Mouse (Mus musculus): Measurements from ENCODE around the gene Gnat1. TPM values are rescaled to one million over a fixed set of nuclear protein-coding genes. Genes with fewer than 3 reads are reported as not detected.

The Gnat1 gene
- 1 to 10 TPM in 1 of 2 experiments, under 1 TPM in 1; 0.30 to 1.1 TPM for total RNA-seq (2021)

DNA sequence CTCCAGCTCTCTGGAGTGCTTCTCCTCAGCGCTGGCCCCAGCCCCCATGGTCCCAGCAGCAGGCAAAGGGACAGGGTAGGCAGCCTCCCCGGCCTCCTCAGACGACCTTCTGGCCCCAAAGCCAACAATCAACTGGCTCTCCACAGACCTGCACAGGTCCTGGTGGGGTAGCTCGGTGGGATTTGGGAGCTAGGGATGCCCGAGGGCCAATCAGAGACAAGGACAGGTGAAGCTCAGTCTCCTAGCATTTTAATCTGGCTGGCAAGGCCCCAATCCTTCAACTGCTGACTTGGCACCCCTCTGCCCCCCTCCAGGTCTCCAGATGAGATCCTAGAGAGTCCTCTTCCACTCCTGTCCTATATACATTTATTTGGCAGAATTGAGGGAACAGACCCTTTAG, at the start of gene Gnat1:
Gene Gnat1 (minus strand): TSS at position 212 of the 400 bp plus-strand sequence.
- intact Hi-C loops (cut with DNase I) = loop anchor here (5.0 kb wide), 2 partner anchors 37 to 77 kb away; no protein-coding TSS in a partner anchor
- no peak for DNase-seq

DNA sequence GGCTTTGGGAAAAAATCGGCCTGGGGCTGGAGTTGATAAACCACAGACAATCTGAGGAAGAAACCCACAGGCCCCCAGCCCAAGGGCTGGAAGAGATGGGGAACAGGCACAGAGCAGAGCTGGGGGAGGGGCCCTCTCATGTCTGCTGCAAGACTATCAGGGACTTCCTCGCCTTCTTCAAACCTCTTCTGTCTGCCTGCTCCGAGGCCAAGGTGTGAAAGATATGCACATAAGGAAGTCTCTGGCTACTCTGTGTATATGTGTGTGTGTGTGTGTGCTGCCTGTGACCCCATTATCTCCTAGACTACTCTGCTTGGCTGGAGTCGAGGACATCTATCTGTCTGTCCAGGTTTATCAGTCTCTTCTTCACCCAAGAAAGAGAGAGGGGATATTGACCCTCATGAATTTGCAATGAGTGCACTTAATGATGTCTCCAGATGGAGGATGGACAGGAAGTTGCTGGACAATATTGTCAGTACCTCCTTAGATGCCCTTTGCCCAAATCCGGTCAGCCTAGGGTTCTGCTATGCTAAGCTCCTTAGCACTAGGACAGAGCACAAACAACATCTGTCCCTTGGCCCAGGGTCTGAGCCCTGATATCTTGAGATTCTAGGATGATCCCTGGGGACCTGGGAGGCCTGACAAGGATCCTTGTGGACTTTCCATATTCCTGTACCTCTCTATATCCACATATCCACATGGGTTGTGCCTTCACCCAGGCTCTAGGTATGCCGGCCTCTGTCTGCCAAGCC, 49.6 kb upstream of the Gnat1 start:
- no peak for DNase-seq
- intact Hi-C loops (cut with DNase I) = no loop called here

GRCm38 (mm10) chr9:107727041-107727440, 47.5 kb upstream of the Gnat1 start:
- intact Hi-C loops (cut with DNase I) = no loop called here
- DNase-seq = no peak

- intact Hi-C loops (cut with DNase I) = no loop called here
- no peak for DNase-seq
These were observed 45.3 kb upstream of the Gnat1 start for GRCm38 (mm10) chr9:107724796-107725195.

GRCm38 (mm10) chr9:107723794-107724531, 44.5 kb upstream of the Gnat1 start:
- intact Hi-C loops (cut with DNase I) = no loop called here

GRCm38 (mm10) chr9:107723292-107723691, 43.8 kb upstream of the Gnat1 start:
- intact Hi-C loops (cut with DNase I) = no loop called here
- DNase-seq = no peak

More at GRCm38 (mm10) chr9:107723794-107724531, 44.5 kb upstream of the Gnat1 start:
- peak; percentile 68 for DNase-seq

GRCm38 (mm10) chr9:107718781-107719540, 39.4 kb upstream of the Gnat1 start:
- DNase-seq = no peak
- intact Hi-C loops (cut with DNase I) = no loop called here

DNA sequence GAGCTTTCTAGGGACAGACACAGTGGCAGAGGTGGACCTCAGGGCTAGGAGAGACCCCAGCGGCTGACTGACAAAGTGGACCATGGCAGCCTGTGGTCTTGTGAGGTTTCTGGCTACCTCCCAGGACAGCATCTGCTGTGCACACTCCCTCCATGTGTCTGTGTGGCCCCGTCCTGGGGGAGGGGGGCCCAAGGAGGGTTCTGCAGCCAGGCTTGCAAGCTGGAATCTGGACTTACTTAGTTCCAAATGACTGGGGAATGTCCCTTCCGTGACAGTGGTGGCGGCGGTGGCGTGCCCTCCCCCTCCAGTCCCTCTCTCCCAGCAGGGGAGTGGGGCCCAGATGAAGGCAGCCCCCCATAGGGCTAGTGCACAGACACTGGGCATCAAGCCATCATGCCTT, 37.4 kb upstream of the Gnat1 start:
- DNase-seq = peak; percentile 83
- intact Hi-C loops (cut with DNase I) = no loop called here

- intact Hi-C loops (cut with DNase I) = no loop called here
- DNase-seq = no peak
These were observed 36.1 kb upstream of the Gnat1 start for GRCm38 (mm10) chr9:107715632-107716031.

DNA sequence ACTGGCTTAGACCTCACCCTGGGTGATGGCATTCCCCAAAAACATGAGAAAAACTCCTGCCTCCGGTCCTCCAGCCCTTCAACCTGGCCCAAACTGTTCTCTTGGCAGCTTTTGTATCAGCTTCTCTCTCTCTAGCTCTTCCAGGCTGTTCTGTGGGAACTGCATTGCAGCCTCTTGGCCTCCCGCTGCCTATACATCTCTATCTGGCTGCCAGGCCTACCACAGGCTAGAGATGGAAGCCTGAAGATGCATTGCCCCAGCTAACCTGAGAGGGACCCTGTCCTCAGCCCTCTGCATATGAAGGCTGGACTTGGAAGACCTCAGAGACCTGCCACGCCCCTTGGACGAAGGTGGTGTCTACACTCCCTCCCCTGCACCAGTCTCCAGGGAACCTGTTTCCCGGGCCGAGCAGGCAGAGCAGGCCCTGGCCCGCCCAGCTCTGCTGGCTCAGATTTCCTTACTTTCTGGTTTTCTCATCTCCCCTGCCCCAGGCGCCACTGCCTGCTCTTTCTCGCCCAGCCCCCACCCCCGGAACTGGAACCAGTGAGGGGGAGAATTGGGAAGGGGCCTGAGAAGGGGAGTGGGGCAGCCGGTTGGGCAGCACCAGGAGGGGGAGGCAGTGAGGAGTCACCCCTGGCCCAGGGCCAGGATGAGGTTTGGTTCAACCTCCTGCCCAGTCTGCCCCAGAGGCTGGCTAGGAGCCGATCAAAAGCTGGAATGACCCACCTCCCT, 34.9 kb upstream of the Gnat1 start:
- peak; percentile 82 for DNase-seq
- intact Hi-C loops (cut with DNase I) = no loop called here

DNA sequence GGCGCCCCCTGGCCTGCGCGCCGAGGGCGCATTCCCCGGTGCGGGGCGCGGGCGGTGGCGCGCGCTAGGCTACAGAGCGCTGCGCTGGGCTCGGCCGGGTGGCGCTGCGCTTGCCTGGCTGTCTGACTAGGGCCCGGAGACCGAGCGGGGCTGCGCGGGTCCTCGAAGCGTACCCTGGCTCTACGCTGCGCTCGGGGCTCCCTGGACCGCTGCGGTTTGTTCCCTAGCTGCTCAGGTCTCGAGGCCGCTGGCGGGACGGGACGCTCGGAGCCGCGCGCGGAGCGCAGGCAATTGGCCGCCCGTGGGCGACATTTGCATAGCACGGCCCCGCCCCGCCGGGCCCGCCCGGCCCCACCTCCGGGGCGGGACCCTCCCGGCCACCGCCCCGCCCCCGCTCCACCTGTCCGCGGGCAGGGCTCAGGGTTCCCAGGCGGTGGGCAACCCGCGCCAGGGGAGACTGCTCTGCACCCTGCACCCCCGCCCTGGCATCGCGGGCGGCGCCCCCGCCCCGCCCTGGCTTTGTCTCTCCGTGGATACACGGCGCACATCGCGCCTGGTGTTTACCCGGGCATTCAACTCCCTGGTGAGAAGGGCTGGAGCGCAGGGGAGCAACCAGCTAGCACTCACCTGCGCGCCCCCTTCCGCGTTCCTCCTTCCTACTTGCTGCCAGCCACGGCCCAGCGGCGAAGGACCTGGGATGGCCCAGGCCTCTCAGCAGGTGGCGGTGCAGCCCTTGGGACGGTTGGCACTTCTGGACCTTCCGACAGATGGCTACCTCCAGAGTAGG, 30.4 kb upstream of the Gnat1 start, which contains the start of gene Sema3f:
Gene Sema3f (minus strand): TSS at position 779 of the 787 bp plus-strand sequence.
- DNase-seq = peak; percentile 57
- intact Hi-C loops (cut with DNase I) = no loop called here

DNA sequence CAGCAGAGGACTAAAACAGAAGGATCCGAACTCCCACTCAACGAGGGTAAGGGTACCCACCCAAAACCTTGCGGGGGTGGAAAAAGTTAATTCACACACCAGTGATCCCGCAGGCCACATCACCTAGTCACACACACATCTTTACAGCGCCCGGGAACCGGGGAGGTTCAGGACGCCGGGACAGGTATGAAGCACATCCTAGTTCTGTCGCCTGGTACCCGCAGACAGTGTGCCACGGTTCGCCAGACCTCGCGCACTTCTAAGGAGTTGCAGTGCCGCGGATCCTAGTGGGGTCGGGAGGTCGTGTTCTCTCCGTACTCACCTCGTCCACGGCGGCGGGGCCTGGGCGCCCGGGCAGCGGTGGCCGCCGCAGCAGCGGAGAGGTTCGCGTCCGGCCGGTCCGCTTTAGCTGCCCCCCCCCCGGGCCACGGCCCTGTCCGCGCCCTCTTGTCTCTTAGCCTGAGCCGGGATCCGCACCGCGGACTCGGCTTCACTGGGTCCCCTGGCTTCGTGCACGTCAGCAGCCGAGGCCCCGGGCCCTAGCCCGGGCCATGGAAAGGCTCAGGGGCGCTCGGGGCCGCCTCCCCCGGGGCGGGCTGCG, 29.7 kb upstream of the Gnat1 start:
- DNase-seq = no peak
- intact Hi-C loops (cut with DNase I) = no loop called here

DNA sequence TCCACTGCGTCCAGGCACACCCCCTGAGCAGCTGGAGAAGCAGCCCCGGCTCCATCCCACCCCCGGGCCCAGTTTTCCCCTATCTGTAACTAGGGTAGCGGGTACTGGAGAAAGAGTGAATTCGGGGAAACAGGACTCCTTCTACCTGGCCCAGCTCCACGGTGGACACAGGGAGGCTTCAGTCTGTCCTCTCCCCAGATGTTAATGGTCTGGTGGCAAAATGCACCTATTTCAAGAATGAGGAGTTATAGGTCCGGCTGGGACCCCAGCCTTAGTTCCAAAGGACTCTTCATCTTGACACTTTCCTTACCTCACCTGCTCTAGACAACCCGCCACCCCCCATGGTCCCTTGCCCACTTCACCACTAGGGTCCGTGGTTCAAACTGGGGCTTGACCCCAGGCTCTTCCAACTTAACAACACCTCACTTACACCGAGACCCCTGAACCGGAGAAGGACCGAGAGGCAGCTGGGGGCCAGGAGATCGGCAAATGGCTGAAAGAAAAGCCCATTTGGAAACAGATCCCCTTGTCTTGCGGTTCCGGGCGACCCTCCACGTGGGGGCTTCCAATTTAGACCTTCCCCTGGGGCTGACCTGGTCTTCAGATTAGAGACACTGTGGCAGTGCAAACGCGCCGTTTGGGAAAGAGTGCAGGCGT, 29.1 kb upstream of the Gnat1 start:
- no peak for DNase-seq
- intact Hi-C loops (cut with DNase I) = no loop called here

GRCm38 (mm10) chr9:107707701-107708438, 28.4 kb upstream of the Gnat1 start:
- intact Hi-C loops (cut with DNase I) = no loop called here
- DNase-seq = no peak

DNA sequence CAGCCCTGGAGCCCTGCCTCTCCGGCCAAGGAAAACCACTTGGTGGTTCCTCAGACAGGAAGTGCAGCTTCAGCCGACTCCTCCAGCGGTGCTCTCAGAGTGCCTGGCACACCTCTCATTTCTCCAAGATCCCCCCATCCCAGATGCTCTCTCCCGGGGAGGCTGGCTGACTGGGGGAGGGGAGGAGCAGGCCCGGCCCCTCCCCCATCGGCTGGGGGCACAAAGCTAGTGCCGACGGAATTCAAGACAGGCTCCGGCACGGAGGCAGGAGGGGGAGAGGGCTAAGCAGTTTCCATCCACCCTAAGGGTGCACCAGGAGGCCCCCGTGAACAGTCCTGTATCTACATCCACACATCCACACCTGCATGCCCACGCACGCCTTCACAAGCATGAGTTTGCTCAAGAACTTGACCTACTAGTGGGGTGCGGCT, 27.3 kb upstream of the Gnat1 start:
- intact Hi-C loops (cut with DNase I) = no loop called here
- DNase-seq = no peak

DNA sequence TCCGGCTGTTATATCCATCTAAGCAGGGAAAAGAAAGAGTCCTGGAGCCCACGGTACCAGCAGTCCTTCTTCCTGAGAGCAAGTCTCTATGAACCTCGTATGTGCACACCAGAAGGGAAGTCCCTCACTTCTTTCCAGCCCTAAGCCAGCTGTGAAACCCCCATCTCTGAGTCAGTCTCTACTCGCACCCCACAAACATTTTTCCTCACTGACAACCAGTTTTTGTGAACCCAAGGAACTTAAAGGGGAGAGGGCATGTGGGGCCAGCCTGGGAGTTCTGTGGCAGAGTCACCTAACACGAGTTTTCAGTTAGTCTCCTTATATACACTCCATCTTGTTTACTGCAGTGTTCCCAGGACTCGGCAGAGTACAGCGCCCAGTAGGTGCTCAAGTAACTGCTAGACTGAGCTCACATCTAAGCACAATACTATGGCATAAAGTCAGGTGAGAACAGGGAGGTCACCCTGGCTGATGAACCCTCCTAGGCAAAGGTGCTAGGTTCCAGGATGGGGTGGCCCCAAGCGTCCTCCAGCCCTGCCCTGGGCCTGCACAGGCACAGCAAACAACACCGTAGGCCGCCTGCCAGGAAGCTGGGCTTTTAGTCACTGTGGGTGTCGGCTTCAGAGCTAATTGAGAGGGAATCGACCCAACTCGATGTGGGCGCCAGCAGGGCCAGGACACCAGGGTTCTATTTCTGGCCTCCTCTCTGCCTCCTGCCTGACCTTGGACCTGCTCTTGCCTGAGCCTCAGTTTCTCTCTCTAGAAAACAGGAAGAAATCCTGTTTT, 24.0 kb upstream of the Gnat1 start:
- DNase-seq = no peak
- intact Hi-C loops (cut with DNase I) = no loop called here

GRCm38 (mm10) chr9:107702606-107703185, 23.2 kb upstream of the Gnat1 start:
- DNase-seq = peak; percentile 75
- intact Hi-C loops (cut with DNase I) = no loop called here
